Mouse (Mus musculus): ENCODE measurements around the gene Prr5l.

GRCm38 (mm10) chr2:101746537-101746936 lies 136.3 kb downstream of the Prr5l start:
- TF ChIP-seq CTCF (IDR thresholded peaks at IDR 0.05; ENCODE audit: low read depth, low read length): no peak
- TF ChIP-seq POLR2AphosphoS5 (IDR thresholded peaks at IDR 0.05; ENCODE audit: insufficient replicate concordance, low read depth, low read length): no peak
- TF ChIP-seq GATA1 (IDR thresholded peaks at IDR 0.05; ENCODE audit: borderline replicate concordance, low read length): no peak
- no peak for TF ChIP-seq GATA2 (IDR thresholded peaks at IDR 0.05; ENCODE audit: borderline replicate concordance, low read depth, low read length)
